Mouse (Mus musculus) stomach, postnatal 0 days (tissue): ENCODE results near the gene Rraga.

ENCODE experiments used
- CTCF ChIP-seq: IDR thresholded peaks from 2 replicates; pipeline ENCODE4 v1.5.1; 2016; ENCODE audit warnings: antibody characterized with exemption, low read depth, mild to moderate bottlenecking, moderate library complexity
- EP300 ChIP-seq: optimal IDR thresholded peaks from 2 replicates; pipeline ENCODE3; 2016; ENCODE audit warnings: antibody characterized with exemption

GRCm38 (mm10) chr4:86580056-86580455 lies 4.6 kb downstream of the Rraga start:
- TF ChIP-seq EP300, result no peak
- no peak for TF ChIP-seq CTCF
